Mouse (Mus musculus): ENCODE results near the gene Pdzd2.

Pdzd2 gene

DNA sequence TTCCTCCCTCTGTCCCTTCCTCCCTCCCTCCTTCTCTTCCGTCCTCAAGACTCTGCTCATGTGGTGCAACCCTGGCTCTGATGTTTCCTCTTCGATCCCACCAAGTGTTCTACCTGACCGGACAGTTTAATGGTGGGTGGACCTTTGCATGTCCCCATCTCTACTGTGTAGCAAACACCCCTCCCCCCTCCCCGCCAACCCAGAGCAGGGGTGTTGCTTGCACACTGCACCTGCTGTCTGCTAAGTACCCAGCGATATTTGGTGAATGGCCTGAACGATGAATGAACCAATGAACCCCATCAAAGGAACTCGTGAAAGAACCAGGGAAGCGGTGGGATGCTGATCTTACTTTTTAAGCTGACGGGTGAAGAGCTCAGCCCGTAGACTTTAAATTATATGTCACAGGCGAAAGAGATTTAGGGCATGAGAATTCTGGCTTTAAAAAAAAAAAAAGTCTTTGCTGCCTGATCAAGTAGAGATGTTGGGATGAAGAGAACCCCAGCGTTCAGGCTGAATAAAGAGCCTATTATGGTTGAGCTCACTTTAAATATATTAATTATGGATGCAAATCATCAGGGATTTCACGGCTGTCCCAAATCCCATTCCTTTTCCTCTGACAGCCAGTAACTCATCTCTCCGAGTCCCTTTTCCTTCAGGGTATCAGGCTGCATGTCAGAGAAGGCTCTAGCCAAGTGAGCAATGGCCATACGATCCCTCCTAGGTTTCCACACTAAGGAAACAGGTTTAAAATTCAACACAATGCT lies 350.8 kb downstream of the Pdzd2 start:
- ChIA-PET POLR2A (no interaction called here), CTCF (interaction anchor here in 1 of 4 experiments (0.7 kb wide), 1 partner anchor 498 kb away, joined by 3 read pairs; no protein-coding TSS in a partner anchor)

DNA sequence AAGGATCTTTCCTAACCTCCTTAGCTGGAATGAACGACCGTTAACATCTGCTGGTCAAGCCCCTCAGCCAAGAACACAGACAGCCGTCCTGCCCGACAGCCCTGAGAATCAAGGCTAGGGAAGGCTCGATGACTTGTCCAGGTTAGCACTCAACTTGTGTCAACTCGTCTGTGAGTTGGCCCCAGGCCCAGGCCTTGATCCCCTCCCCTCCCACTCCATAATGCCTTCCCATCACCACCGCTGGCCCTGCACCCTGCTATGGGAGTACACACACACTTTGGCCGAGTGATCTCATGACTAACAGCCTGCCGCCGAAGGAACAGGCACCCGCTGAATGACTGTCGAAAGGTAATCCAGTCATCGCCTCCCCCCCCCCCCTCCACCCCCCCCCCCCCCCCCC lies 355.0 kb downstream of the Pdzd2 start:
- ChIA-PET CTCF (interaction anchor here in 1 of 4 experiments (0.6 kb wide), 1 partner anchor 30 kb away, joined by 3 read pairs; no protein-coding TSS in a partner anchor), POLR2A (interaction anchor here in 1 of 4 experiments (0.8 kb wide), 1 partner anchor 10 kb away, joined by 3 read pairs; no protein-coding TSS in a partner anchor)

DNA sequence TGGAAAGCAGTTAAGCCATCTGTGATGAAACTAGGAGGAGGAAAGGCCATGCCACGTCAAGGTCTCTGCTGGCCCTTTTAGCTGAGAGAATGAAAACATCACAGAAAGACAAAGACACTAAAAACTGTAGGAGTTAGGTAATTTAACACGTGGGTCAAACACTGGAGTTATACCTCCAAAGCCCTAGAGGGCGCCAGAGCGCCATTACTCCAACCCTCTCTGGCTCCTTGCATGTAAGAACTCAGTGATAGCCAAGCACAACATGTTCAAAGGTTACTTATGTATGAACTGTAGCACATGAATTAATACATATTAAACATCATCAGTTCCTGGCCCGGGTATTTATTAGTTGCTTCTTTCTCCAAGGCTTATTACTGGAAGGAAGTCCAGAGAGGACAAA lies 359.2 kb downstream of the Pdzd2 start:
- POLR2A ChIA-PET: interaction anchor here in 1 of 4 experiments (1.0 kb wide), 1 partner anchor 13 kb away, joined by 3 read pairs; no protein-coding TSS in a partner anchor
- CTCF ChIA-PET: no interaction called here

DNA sequence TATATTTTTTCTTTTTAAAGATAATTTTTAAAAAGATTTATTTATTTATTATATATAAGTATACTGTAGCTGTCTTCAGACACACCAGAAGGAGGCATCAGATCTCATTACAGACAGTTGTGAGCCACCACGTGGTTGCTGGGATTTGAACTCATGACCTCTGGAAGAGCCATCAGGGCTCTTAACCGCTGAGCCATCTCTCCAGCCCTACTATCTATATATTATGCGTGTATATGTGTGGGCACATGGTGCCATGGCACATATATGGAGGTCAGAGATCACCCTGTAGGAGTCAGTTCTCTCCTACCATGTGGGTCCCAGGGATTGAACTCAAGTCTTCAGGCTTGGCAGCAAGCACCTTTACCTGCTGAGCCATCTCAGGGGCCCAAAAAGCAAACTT lies 359.7 kb downstream of the Pdzd2 start:
- CTCF ChIA-PET: interaction anchor here in 1 of 4 experiments (1.1 kb wide), 1 partner anchor 419 kb away, joined by 3 read pairs; no protein-coding TSS in a partner anchor
- POLR2A ChIA-PET: interaction anchor here in 1 of 4 experiments (1.0 kb wide), 1 partner anchor 13 kb away, joined by 3 read pairs; no protein-coding TSS in a partner anchor

DNA sequence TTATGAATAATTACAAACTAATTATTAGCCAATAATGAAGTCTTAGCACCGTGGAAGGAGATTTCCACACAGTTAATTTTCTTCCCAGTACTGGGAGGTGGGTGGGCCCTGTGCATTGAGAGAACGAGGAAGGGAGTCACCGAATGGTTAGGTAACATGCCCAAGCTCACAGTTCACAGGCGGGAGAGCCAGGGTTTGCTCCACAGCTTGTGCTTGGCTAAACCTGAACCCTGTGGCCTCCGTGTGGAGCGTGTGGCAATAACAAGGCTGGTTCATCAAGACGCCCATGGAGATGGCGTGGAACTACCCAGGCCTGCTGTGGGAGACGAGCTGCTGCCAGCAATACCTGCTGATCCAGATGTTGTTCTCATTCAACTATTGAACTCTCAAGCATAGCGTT lies 361.9 kb downstream of the Pdzd2 start:
- ChIA-PET POLR2A (interaction anchor here in 1 of 4 experiments (1.1 kb wide), 2 partner anchors 57 to 110 kb away, joined by 3 read pairs; partner anchors contain the start of gene Golph3), CTCF (interaction anchor here in 1 of 4 experiments (0.6 kb wide), 1 partner anchor 195 kb away, joined by 3 read pairs; no protein-coding TSS in a partner anchor)

DNA sequence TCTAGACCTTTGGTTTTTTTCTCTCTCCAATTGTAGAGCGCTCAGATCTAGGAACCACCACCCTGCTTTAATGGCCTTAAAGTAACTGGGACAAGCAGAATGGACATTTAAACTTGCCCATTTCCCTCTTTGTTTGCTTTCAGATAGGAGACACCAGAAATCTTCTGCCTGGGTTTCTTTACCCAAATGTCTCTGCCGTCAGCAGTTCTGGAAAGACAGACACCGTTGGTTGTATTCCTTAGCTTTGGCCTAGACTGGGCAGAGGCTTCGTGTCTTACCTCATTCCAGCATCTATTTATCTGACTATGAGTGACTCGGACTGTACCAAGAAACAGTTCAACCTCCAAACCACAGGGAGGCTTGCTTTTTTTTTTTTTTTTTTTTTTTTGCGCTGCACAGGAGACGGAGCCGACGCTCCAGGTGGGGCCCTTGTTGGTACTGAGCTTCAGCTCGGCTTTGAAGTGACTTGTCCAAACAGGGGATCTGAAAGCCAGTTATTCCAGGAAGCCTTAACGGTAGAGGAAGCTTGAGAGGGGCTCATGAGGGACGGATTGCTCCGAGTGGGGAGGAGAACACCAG lies 363.1 kb downstream of the Pdzd2 start:
- POLR2A ChIA-PET: interaction anchor here in 3 of 4 experiments (0.6 to 2.1 kb wide), 7 partner anchors 48 to 510 kb away, joined by 3 to 9 read pairs (median 5); no protein-coding TSS in a partner anchor

DNA sequence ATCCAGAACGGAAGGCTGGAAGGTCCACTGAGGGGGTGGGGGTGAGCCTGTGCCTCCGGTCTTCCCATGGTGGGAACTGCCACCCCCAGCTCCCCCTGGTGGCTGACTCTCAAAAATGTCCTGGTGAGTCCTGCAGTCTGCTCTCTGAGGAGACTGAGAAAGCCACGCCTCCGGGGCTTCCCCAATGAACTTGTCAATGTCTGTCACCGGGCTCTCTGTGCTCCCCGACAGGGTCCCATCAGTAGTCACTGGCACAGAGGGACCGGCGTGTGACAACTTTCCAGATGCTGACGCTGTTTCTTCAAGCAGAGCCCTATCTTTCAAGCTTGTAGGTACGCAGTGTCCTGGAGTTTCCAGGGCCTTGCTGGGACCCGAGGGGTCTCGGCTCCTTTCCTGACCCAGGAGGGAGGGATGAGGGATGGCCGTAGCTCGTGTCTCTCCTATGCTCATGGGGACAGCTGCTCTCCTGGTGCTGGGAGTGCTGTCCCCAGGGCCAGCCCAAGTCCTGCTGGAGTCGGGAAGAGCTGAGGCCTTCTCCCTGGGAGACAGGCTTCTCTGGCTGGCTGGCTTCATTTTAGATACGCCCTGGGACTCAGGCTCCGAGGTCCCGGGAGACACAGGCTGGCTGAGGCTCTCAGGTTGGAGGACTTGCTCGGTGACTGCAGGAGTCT lies 363.9 kb downstream of the Pdzd2 start:
- POLR2A ChIA-PET: interaction anchor here (0.5 to 2.1 kb wide), 17 partner anchors 12 to 1653 kb away, joined by 3 to 9 read pairs (median 4); partner anchors contain the start of genes Golph3 (in 2 of the 4) and Sub1 (in 1 of the 4)
- CTCF ChIA-PET: interaction anchor here (0.5 to 2.0 kb wide), 40 partner anchors 9 to 423 kb away, joined by 3 to 15 read pairs (median 3); partner anchors contain the start of gene Pdzd2 (in 1 of the 4)

More for the DNA sequence above, 363.1 kb downstream of the Pdzd2 start:
- CTCF ChIA-PET: interaction anchor here in 3 of 4 experiments (0.6 to 2.0 kb wide), 11 partner anchors 10 to 318 kb away, joined by 3 to 15 read pairs (median 6); no protein-coding TSS in a partner anchor

DNA sequence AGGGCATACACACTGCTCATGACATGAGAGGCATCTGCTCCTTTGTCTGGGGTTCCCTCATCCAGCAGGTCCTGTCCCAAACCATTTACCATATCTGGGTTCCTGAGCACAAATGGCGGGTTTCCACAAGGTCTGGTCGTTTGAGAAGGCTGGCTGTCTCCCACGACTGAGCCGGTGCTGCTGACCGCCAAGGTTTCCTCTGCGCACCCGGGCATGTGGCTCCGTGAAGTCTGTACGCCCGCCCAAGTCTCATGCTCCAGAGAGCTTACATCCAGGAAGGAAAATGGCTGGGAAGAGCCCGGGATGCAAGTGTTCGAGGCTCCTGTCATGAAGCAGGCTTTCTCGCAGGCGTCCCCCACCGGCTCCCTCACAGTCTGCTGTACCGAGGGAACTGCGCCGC lies 364.8 kb downstream of the Pdzd2 start:
- POLR2A ChIA-PET: interaction anchor here in 3 of 4 experiments (0.5 to 2.1 kb wide), 15 partner anchors 11 to 1652 kb away, joined by 3 to 9 read pairs (median 3); partner anchors contain the start of gene Golph3 (in 2 of the 3)
- CTCF ChIA-PET: interaction anchor here (0.5 to 2.0 kb wide), 39 partner anchors 8 to 423 kb away, joined by 3 to 15 read pairs (median 3); partner anchors contain the start of gene Pdzd2 (in 1 of the 4)

DNA sequence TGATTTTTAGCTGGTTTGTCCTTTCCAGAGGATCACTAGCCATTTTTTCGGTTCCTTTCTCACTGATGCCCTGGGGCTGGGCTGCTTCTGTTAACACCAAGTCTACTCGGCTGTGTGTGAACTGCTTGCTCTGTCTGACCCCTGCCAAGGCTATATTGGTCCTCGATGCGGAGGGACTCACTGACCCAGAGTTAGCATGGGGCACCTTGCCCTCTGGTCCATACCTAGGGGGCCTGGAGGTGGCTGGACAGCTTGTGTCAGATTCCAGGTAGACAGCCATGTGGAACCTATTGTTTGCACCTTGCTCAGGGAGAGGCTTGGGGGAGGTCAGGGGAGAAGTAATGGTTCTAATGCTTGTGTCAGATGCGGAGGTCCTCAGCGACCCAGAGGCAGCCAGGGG lies 365.8 kb downstream of the Pdzd2 start:
- CTCF ChIA-PET: interaction anchor here in 2 of 4 experiments (0.6 to 2.1 kb wide), 3 partner anchors 203 to 389 kb away, joined by 6 to 12 read pairs (median 7); no protein-coding TSS in a partner anchor
- POLR2A ChIA-PET: interaction anchor here in 1 of 4 experiments (1.0 to 2.1 kb wide), 2 partner anchors 76 to 203 kb away, joined by 3 to 4 read pairs; no protein-coding TSS in a partner anchor

DNA sequence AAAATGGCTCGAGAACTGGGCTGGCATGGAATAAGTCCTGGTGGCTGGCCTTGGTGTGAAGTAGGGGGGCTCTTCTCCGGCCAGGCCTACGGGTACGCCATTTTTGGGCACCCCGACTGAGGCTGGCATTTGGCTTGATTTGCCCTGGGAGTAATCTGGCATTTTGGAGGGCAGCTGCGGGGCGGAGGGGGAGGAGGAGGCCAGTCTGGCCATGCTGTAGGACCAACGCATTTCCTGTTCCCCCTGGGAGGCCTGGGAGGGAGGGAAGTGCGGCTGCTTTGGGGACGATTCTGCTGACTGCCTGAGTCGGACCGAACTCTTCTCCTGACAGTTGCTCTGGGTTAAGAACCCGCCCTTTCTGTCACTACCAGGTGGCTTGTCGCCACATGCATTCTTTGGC lies 366.2 kb downstream of the Pdzd2 start:
- POLR2A ChIA-PET: interaction anchor here in 2 of 4 experiments (1.0 to 2.1 kb wide), 4 partner anchors 13 to 204 kb away, joined by 3 to 4 read pairs (median 4); no protein-coding TSS in a partner anchor
- CTCF ChIA-PET: interaction anchor here in 3 of 4 experiments (0.6 to 2.7 kb wide), 7 partner anchors 10 to 389 kb away, joined by 3 to 13 read pairs (median 6); no protein-coding TSS in a partner anchor

DNA sequence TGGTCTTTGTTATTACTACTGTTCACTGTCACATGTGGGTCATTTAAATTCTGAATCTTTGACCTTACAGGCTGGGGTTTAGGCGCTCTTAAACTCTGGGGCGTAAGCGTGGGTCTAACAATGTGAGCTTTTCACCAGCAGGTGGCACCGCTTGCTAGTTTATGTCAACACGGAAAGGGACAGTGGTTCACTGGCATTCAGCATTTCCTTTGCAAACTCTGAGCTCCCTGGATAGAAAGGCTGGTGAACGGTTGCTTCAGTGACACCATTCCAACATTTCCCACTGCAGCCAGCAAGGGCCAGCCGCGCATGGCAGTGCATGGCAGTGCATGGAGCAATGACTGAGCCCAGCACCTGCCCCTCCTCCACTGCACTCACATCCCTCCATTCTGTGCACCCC lies 368.5 kb downstream of the Pdzd2 start:
- CTCF ChIA-PET: interaction anchor here (0.5 to 2.7 kb wide), 44 partner anchors 9 to 432 kb away, joined by 3 to 19 read pairs (median 4); partner anchors contain the start of gene Pdzd2 (in 2 of the 4)
- POLR2A ChIA-PET: interaction anchor here in 3 of 4 experiments (0.6 to 1.7 kb wide), 10 partner anchors 10 to 391 kb away, joined by 3 to 7 read pairs (median 4); no protein-coding TSS in a partner anchor

DNA sequence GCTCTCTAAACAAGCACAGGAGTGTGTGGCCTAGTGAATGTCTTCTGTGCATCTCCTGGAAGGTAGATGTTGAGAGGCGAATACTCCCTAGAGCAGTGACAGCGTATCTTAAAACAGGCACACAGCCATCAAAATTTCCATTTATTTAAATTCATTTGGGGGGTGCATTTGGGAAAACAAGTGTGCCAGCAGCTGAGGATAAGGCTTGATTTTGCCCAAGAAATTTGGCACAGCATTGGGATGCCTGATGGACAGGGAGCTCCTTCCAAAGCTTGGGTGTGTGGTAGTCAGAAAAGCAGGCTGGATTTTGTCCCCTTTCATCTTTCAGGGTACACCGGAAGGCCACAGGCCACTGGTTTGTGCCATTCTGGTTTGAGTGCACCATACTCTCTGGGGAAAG lies 369.6 kb downstream of the Pdzd2 start:
- POLR2A ChIA-PET: interaction anchor here in 3 of 4 experiments (0.6 to 1.7 kb wide), 6 partner anchors 9 to 208 kb away, joined by 3 to 7 read pairs (median 4); partner anchors contain the start of genes 1810049J17Rik (in 1 of the 3) and Golph3 (in 1 of the 3)
- CTCF ChIA-PET: interaction anchor here (0.6 to 2.1 kb wide), 18 partner anchors 8 to 1542 kb away, joined by 3 to 12 read pairs (median 4); partner anchors contain the start of gene Pdzd2 (in 1 of the 4)

DNA sequence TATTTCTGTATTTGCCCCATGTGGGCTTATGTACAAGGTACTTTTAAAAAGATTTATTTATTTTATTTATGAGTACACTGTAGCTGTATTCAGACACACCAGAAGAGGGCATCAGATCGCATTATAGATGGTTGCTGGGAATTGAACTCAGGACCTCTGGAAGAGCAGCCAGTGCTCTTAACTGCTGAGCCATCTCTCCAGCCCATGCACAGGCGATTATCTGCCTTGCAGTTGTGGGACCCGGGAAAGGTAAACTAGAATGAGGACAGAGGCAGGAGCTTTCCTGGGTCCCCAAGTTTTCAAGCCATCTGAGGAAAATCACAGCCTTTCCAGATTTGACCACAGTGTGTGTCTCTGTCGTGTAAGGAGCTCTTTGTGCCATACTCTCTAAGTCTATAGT lies 370.9 kb downstream of the Pdzd2 start:
- POLR2A ChIA-PET: interaction anchor here in 3 of 4 experiments (0.9 to 1.4 kb wide), 5 partner anchors 48 to 172 kb away, joined by 3 to 4 read pairs (median 3); partner anchors contain the start of genes 1810049J17Rik (in 1 of the 3) and Golph3 (in 1 of the 3)
- CTCF ChIA-PET: interaction anchor here in 2 of 4 experiments (0.8 to 1.3 kb wide), 4 partner anchors 8 to 217 kb away, joined by 3 to 4 read pairs (median 3); no protein-coding TSS in a partner anchor

DNA sequence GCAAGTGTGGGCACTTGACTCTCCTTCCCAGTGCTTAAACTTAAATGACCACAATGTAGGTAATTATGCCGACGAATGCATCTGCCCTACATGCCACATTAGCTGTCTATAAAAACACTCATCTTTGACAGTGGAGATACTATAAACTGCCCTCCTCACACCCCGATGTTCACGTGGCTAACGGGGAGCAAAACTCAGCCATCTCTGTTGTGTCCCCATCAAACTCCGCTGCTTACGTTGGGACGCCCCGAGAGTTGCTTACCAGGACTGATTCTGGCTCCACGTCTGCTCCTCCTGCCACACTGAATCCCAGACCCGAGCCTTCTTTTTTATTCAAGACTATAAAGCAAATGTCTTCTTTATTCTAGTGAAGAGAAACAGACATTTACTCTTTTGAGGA lies 371.4 kb downstream of the Pdzd2 start:
- POLR2A ChIA-PET: interaction anchor here in 3 of 4 experiments (1.1 to 1.4 kb wide), 5 partner anchors 20 to 331 kb away, joined by 3 to 5 read pairs (median 4); no protein-coding TSS in a partner anchor

DNA sequence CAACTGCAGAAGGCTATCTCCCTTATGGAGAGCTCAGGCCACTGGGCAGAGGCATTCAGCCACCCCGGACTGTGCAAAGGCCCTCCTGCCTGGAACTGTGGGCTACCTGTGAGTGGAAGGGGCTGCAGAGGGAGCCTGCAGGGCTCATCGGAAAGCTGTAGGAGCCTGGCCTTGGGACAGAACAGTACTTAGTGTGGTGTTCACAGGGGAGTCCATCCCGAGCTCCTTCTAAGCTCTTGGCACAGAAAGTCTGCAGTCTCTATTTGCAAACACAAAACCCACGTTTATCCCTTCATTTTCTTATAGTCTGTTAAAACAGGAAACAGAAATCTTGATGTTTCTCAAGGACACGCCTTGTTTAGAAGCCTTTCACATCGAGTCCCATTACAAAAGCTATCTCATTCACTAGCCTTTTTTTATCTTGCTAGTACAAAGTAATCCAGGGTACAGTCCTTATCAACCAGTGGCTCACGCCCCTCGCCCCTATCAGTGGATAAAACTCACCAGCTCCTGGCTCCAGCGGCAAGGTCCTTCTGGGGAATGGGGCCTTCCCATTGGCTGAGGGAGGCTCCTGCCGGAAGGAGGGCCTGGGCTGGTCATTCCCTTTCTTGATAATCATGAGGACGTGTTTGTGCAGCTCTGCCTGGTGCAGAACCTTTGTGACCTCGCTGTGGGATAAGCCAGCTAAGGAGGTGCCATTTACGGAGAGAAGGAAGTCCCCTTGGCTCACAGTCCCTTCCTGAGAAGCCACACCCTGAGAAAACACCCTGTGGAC lies 372.2 kb downstream of the Pdzd2 start:
- POLR2A ChIA-PET: interaction anchor here in 3 of 4 experiments (0.8 to 1.5 kb wide), 6 partner anchors 13 to 330 kb away, joined by 3 to 5 read pairs (median 4); no protein-coding TSS in a partner anchor
- CTCF ChIA-PET: interaction anchor here in 2 of 4 experiments (0.6 to 1.5 kb wide), 6 partner anchors 8 to 374 kb away, joined by 3 to 6 read pairs (median 3); no protein-coding TSS in a partner anchor

More for the DNA sequence above, 371.4 kb downstream of the Pdzd2 start:
- CTCF ChIA-PET: interaction anchor here in 3 of 4 experiments (0.6 to 1.3 kb wide), 7 partner anchors 8 to 375 kb away, joined by 3 to 4 read pairs (median 3); no protein-coding TSS in a partner anchor
